Mouse (Mus musculus) frontal cortex, adult 2 months (tissue): ENCODE results near the gene Asprv1. TPM values are rescaled to one million over a fixed set of nuclear protein-coding genes. Genes with fewer than 3 reads are reported as not detected.

Experiments
- DNase-seq, 2 experiments: peaks; one replicate each; pipeline ENCODE4 v3.0.0; 2022; ENCODE audit warnings: low spot score in 1 of 2; ENCODE audit errors: extremely low spot score in 1 of 2
- polyA plus RNA-seq: library from polyadenylated mRNA; depleted of rRNA; stranded (reverse); fragments of >200 nt; gene quantifications from 2 replicates; pipeline ENCODE4 v1.2.3, GENCODE M21; 2012; rRNA removed

Gene Asprv1
- polyA plus RNA-seq, 1 experiment: 3.4 TPM

GRCm38 (mm10) chr6:86660161-86660877 lies 32.4 kb downstream of the Asprv1 start:
- DNase-seq: no peak

GRCm38 (mm10) chr6:86665076-86665475 lies 37.1 kb downstream of the Asprv1 start:
- DNase-seq: no peak

- DNase-seq: no peak
These were observed 37.8 kb downstream of the Asprv1 start for GRCm38 (mm10) chr6:86665560-86666307.

GRCm38 (mm10) chr6:86667061-86667460 lies 39.1 kb downstream of the Asprv1 start:
- DNase-seq: no peak

GRCm38 (mm10) chr6:86668580-86669239 lies 40.7 kb downstream of the Asprv1 start, which contains the start of gene Mxd1:
TSS of gene Mxd1 (minus strand) at chr6:86669161.
- DNase-seq: no peak

- peak; percentile 100 for DNase-seq
These were observed 41.3 kb downstream of the Asprv1 start for GRCm38 (mm10) chr6:86669240-86669727.

- peak; percentile 51 to 88 for DNase-seq
These were observed 42.9 kb downstream of the Asprv1 start for GRCm38 (mm10) chr6:86670873-86671272.

- no peak for DNase-seq
These were observed 50.4 kb downstream of the Asprv1 start for GRCm38 (mm10) chr6:86678341-86678740.

Other genes with a start within 250 kb of the Asprv1 start
- gene Pcyox1, start 231.0 kb upstream of the Asprv1 start, polyA plus RNA-seq: 57.1 and 69.2 TPM in 2 replicates
- 163 and 204 TPM in 2 replicates for gene Tia1, start 223.9 kb upstream of the Asprv1 start, polyA plus RNA-seq
- 0.82 and 1.1 TPM in 2 replicates for gene Gm44790, start 201.5 kb upstream of the Asprv1 start, polyA plus RNA-seq
- gene C87436, start 189.8 kb upstream of the Asprv1 start, polyA plus RNA-seq: 18.9 and 19.1 TPM in 2 replicates
- 169 and 180 TPM in 2 replicates for gene Pcbp1, start 101.8 kb upstream of the Asprv1 start, polyA plus RNA-seq
- gene Mxd1, start 41.0 kb downstream of the Asprv1 start, polyA plus RNA-seq: 20.0 and 20.5 TPM in 2 replicates
- 53.1 and 53.3 TPM in 2 replicates for gene Snrnp27, start 56.4 kb downstream of the Asprv1 start, polyA plus RNA-seq
- 28.1 and 28.7 TPM in 2 replicates for gene Gmcl1, start 105.2 kb downstream of the Asprv1 start, polyA plus RNA-seq
- 4.1 and 5.5 TPM in 2 replicates for gene Anxa4, start 165.4 kb downstream of the Asprv1 start, polyA plus RNA-seq
- 115 and 139 TPM in 2 replicates for gene Aak1, start 221.4 kb downstream of the Asprv1 start, polyA plus RNA-seq